Mouse (Mus musculus): ENCODE results near the gene Rcor3.

GRCm38 (mm10) chr1:192171477-192171876 lies 33.6 kb upstream of the Rcor3 start:
- TF ChIP-seq CTCF (conservative IDR thresholded peaks at IDR 0.05 in 1 of 2, IDR thresholded peaks at IDR 0.05 in 1 of 2; ENCODE audit: low read depth in 2 of 2, low read length in 2 of 2) (no peak), SMC3 (IDR thresholded peaks at IDR 0.05; ENCODE audit: low read depth, low read length) (no peak), POLR2A (IDR thresholded peaks at IDR 0.05; ENCODE audit: low read depth, low read length) (no peak)

Data from CH12.LX (cell line).